Mouse (Mus musculus) liver, embryonic 12.5 days (tissue): ENCODE measurements at regions not wholly inside any gene's neighbourhood (a gene's known extent, or its start where the extent isn't known, plus 50 kb on each side); places are given as distances from the start of the nearest gene placed in this dataset.

Experiments
- ATAC-seq: fragments of 200-750 bp; cut with Nextera tagmentation; 2 replicates; pipeline ENCODE4 v1.8.0; 2017; ENCODE audit warnings: moderate number of reproducible peaks, mild to moderate bottlenecking, moderate library complexity
- H3K27ac ChIP-seq: fragments of 300-500 bp; sonication (generic); 2 replicates; pipeline ENCODE4 v1.5.1; 2016; ENCODE audit warnings: mild to moderate bottlenecking
- H3K27me3 ChIP-seq: fragments of 300-500 bp; sonication (generic); replicated peaks from 2 replicates; pipeline ENCODE4 v1.6.1; 2016; ENCODE audit warnings: mild to moderate bottlenecking, moderate library complexity
- H3K36me3 ChIP-seq: fragments of 300-500 bp; sonication (generic); 2 replicates; pipeline ENCODE4 v1.6.1; 2016; ENCODE audit warnings: mild to moderate bottlenecking, moderate library complexity
- H3K4me1 ChIP-seq: fragments of 300-500 bp; sonication (generic); 2 replicates; pipeline ENCODE4 v1.6.1; 2016
- H3K4me2 ChIP-seq: fragments of 300-500 bp; sonication (generic); 2 replicates; pipeline ENCODE4 v1.6.1; 2016; ENCODE audit warnings: mild to moderate bottlenecking, moderate library complexity
- H3K4me3 ChIP-seq: fragments of 300-500 bp; sonication (generic); 2 replicates; pipeline ENCODE4 v1.5.1; 2016; ENCODE audit warnings: mild to moderate bottlenecking, moderate library complexity
- H3K9ac ChIP-seq: fragments of 300-500 bp; sonication (generic); 2 replicates; pipeline ENCODE4 v1.6.1; 2016; ENCODE audit warnings: mild to moderate bottlenecking, moderate library complexity
- H3K9me3 ChIP-seq: fragments of 300-500 bp; sonication (generic); replicated peaks from 2 replicates; pipeline ENCODE4 v1.6.1; 2016; ENCODE audit warnings: mild to moderate bottlenecking, moderate library complexity
- WGBS: fragments of 180-500 bp; shearing (Covaris S2); methylation state at CpG from one replicate; pipeline ENCODE4 v1.1.7; 2016; ENCODE audit not compliant: insufficient replicate concordance; 5-methylcytosine and 5-hydroxymethylcytosine counted together

DNA sequence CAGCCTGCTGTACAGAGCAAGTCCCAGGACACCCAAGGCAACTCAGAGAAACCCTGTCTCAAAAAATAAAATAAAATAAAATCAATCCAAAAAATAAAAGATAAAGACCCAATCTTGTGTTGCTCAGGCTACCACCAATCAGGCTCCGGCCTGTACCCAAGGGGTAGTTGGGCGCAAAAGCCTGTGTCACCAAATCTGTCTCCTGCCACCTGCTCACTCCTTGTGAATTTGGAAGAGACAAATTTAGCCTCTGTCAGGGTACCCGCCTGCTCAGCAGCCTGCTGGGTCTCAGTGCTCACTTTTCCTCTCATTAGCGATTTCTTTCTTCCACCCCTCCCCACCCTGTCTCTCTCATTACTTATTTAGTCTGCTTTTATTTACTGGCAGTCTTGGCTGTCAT lies 54.6 kb downstream of the Sox4 start:
- no peak overlapping the region for H3K27ac ChIP-seq
- no peak overlapping the region for H3K9ac ChIP-seq
- no peaks in the 10 kb centered on the region for H3K36me3 ChIP-seq
- H3K4me2 ChIP-seq, result no peak overlapping the region
- ATAC-seq, result no peak
- no peak overlapping the region for H3K4me3 ChIP-seq
- H3K27me3 ChIP-seq, result no peaks in the 10 kb centered on the region
- no peaks in the 10 kb centered on the region for H3K9me3 ChIP-seq
- H3K4me1 ChIP-seq, result no peaks in the 10 kb centered on the region
- 67% methylated on average over 4 of the region's 4 CpGs for WGBS

DNA sequence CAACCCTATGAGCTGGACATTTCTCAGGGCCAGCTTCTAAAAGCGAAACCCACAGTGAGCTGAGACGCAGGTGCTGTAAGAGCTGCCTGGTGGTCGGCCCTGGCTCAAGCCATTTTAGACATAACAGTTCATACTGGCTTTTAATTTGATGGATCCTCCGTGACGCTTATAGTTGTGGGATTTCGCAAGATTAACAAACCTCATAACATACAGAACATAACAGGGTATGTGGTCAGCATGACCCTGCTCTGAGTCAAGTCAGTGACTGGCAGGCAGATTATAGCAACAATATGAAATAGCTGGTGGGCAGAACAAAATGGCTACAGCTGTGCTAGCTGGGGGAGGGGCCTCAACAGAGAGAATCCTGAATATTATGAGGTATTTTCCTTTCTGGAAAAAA lies 60.6 kb downstream of the Sox4 start:
- ATAC-seq, result no peak
- Histone ChIP-seq H3K9ac (no peak overlapping the region), H3K4me1 (no peaks in the 10 kb centered on the region), H3K4me3 (no peak overlapping the region), H3K27me3 (peaks cover 7% of the 10 kb centered on the region), H3K9me3 (no peaks in the 10 kb centered on the region), H3K36me3 (no peaks in the 10 kb centered on the region), H3K27ac (no peak overlapping the region), H3K4me2 (no peak overlapping the region)
- 71% methylated on average over 6 of the region's 6 CpGs for WGBS

DNA sequence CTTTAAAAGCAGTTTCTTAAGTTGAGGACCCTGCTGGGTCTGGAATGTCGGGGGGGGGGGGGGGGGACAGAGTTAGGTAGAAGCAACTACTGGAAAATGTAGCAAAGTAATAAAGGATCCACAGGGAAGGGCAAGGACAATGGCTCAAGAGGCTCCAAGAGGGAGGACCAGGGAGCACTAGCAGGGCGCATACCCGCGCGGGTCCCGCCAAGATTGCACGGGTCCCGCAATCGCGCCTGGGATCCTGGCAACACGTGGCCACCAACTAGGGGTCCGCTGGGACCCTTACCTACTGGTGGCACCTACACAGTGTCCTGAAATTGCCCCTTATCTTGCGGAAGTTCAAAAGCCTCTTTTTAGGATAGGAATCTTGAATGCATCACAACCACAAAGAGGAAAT lies 66.4 kb downstream of the Sox4 start:
- H3K4me1 ChIP-seq, result no peaks in the 10 kb centered on the region
- peaks cover 63% of the 10 kb centered on the region for H3K27me3 ChIP-seq
- no peak overlapping the region for H3K27ac ChIP-seq
- H3K4me2 ChIP-seq, result 0 out of 2 replicates have a peak overlapping the region, but pooled peaks have one; percentile 10
- no peak overlapping the region for H3K4me3 ChIP-seq
- H3K36me3 ChIP-seq, result no peaks in the 10 kb centered on the region
- no peaks in the 10 kb centered on the region for H3K9me3 ChIP-seq
- no peak overlapping the region for H3K9ac ChIP-seq
- WGBS, result 5% methylated on average over 13 of the region's 13 CpGs
- no peak for ATAC-seq

DNA sequence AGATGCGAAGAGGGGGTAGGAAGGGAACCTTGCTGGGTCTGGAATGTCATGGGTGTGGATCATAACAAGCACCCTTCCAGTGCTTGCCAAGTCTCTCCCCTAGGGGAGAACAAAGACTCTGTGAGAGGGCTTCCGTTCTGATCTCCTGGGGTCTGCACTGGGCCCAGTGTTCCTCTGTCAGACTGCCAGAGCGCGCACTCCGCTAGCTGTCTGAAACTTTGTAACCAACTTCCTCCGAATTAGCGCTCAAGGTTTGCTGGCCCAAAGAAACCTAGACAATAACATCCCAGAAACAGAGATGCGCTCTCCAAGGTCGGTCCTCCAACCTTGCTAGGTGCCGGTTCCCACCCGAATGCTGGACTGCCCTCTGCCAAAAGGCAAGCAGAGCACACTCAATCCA lies 66.8 kb downstream of the Sox4 start:
- Histone ChIP-seq H3K4me2 (0 out of 2 replicates have a peak overlapping the region, but pooled peaks have one; percentile 10), H3K27me3 (peaks cover 67% of the 10 kb centered on the region), H3K4me1 (no peaks in the 10 kb centered on the region), H3K9ac (no peak overlapping the region), H3K27ac (no peak overlapping the region), H3K9me3 (no peaks in the 10 kb centered on the region), H3K4me3 (no peak overlapping the region), H3K36me3 (no peaks in the 10 kb centered on the region)
- no peak for ATAC-seq
- 3% methylated on average over 11 of the region's 11 CpGs for WGBS

DNA sequence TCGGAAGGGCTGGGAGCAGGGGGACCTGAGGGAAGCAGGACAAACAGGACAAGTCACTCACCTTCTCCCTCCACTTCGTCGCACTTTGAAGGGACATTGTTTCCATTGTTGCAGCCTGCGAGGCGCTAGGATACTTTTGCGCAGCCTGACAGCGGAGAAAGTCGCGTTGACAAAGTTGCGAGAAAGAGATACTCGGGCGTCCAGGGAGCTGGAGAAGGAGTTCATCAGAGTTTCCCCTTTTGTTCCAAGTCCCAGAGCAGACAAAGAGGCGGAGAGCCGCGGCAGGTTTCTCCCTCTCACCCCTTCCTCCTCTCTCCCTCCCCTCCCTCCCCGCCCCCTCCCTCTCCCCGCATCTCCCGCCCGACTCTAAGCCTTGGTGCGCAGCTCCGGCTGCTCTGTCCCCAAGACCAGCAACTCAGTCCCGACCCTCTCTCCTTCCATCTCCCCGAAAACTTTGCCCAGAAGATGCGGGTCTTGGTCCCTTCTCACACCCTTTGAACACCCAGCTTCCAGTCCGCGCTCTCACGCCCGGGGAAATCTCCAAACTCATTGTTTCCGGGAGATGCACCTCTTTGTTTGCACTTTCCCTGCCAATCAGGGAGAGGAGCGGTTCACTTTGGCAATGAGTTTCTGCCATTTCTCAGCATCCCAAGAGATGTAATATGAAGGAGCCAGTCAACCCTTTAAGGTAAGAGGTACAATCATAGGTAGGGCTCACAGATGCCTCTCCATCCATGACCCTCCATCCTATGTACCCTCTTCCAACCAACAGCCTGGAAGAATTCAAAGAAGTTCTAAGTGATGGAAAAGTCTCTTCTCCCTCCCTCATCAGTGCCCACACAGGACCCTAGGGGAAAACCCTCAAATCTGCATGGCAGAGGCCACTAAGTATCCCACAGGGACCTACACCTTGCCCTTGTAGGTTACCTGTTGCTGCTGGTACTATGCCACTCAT lies 68.2 kb downstream of the Sox4 start:
- Histone ChIP-seq H3K27ac (no peak overlapping the region), H3K4me2 (peak overlapping the region; percentile 53), H3K9ac (no peak overlapping the region), H3K27me3 (peaks cover 67% of the 10 kb centered on the region), H3K4me1 (no peaks in the 10 kb centered on the region), H3K4me3 (peak overlapping the region; percentile 38), H3K9me3 (no peaks in the 10 kb centered on the region), H3K36me3 (no peaks in the 10 kb centered on the region)
- WGBS, result under 1% methylated on average over 30 of the region's 30 CpGs
- no peak for ATAC-seq

DNA sequence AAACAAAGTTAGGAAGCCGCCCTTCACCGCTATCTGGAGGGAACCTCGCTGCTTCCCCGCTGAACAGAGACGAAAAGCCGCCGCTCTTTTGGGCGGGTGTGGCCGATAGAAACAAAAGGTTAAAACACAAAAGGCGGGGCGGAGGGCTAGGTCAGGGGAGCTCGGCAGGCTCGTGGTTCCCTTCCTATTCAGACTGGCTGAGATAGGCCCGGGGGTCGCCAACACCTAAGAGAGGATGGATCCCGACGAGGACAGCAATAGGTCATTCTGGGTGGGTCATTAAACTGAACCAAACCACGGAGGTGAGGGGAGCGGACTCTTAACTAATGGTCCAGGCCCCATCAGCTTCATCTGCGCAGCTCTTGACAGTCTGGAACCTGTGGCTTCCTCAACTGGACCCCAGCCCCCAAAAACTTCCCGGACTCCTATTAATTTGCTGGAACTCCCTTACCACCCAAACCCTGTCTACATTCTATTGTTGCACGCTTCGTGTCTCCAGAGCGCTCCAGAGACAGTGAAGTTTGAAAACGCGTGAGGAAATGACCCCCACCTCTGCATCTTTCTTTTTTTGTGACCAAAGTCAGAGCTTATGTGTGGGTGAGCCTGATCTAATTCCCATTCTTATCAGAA lies 69.2 kb downstream of the Sox4 start:
- H3K36me3 ChIP-seq, result no peaks in the 10 kb centered on the region

DNA sequence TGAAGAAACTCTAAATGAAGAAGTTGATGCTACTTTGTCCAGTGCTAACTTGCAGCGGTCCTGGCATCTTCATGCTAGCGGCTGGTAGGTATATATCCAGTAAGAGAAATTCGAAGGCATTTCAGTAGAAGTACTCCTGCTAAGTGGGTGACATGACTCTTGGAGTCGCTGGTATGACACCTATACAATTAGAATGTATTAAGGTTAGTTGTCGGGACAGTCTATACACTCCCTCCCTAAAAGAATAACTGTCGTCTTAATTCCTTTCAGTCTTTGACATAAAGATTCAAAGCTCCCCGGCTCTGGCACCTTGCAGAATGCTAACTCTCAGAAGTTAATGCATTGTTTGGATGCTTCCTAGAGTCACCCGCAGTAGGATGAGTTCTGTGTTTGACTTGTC lies 70.1 kb downstream of the Sox4 start:
- Histone ChIP-seq H3K9me3 (no peaks in the 10 kb centered on the region), H3K27ac (no peak overlapping the region), H3K36me3 (no peaks in the 10 kb centered on the region), H3K9ac (no peak overlapping the region), H3K27me3 (peaks cover 67% of the 10 kb centered on the region), H3K4me3 (no peak overlapping the region), H3K4me2 (no peak overlapping the region), H3K4me1 (no peaks in the 10 kb centered on the region)
- WGBS, result 45% methylated on average over 8 of the region's 8 CpGs
- no peak for ATAC-seq

More for the DNA sequence above, 69.2 kb downstream of the Sox4 start:
- H3K4me2 ChIP-seq, result peak overlapping the region; percentile 53
- no peaks in the 10 kb centered on the region for H3K4me1 ChIP-seq
- 2% methylated on average over 26 of the region's 26 CpGs for WGBS
- no peak for ATAC-seq
- no peak overlapping the region for H3K27ac ChIP-seq
- no peak overlapping the region for H3K9ac ChIP-seq
- peaks cover 67% of the 10 kb centered on the region for H3K27me3 ChIP-seq
- H3K4me3 ChIP-seq, result peak overlapping the region; percentile 38
- H3K9me3 ChIP-seq, result no peaks in the 10 kb centered on the region

DNA sequence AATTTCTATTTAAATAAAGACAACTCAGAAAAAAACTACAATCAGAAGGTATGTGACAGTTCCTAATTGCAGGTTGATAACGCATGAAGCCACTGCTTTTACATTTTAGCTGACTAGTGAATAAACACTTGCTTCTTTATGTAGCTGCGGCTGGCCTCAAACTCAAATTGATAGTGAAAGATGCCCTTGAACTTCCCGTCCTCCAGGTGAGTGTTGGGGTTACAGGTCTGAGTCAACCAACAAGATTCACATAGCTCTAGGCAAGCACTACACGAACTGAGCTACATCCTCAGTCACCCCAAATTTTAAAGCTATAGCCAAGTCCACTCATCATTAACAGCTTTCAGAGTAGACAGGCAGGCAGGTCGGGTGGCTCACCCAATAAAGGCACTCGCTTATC lies 72.6 kb downstream of the Sox4 start:
- ATAC-seq, result no peak
- Histone ChIP-seq H3K4me1 (no peaks in the 10 kb centered on the region), H3K9ac (no peak overlapping the region), H3K27ac (no peak overlapping the region), H3K4me2 (no peak overlapping the region), H3K36me3 (no peaks in the 10 kb centered on the region), H3K4me3 (no peak overlapping the region), H3K27me3 (peaks cover 44% of the 10 kb centered on the region), H3K9me3 (no peaks in the 10 kb centered on the region)
- WGBS, result 59% methylated on average over 6 of the region's 6 CpGs

DNA sequence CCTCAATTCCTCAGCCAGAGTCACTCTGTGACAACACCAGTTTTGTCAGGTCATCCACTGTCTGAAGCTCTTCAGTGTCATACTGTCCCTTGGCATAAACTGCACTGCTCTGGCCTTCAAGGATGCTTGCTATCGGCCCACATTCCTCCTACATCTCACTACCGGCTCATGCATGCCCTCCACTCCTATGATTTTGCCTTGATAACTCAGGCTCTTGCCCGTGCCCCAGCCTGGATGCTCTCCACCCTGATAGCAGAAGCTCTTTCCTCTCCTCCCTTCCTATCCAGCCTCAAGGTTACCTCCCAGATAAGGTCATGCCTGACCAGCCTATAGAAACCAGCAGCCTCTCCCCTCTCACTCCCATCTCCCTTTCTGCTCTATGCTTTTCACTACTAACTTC lies 74.8 kb downstream of the Sox4 start:
- Histone ChIP-seq H3K4me3 (no peak overlapping the region), H3K9me3 (no peaks in the 10 kb centered on the region), H3K36me3 (no peaks in the 10 kb centered on the region), H3K4me2 (no peak overlapping the region), H3K27me3 (peaks cover 22% of the 10 kb centered on the region), H3K27ac (no peak overlapping the region), H3K4me1 (no peaks in the 10 kb centered on the region), H3K9ac (no peak overlapping the region)
- WGBS, result 29% methylated on average over 3 of the region's 3 CpGs
- ATAC-seq, result no peak

DNA sequence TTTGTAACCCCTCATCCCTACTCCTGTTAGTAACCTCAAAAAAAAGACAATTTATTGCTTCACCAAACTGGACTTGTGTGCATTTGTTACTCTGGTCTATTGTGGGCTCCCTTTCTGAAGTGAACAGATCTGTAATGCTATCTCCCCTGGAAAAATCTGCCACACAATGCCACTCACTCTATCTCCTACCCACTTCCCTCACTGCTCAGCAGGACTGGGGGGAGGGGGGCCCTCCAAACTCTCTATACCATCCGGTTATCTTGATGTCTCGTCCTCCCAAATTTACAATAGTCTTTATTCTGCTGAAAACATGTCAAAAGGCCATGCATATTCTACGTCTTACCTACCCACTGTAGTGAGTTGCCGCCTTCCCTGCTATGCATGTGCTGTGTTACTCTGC lies 76.7 kb downstream of the Sox4 start:
- Histone ChIP-seq H3K27me3 (peaks cover 5% of the 10 kb centered on the region), H3K4me3 (no peak overlapping the region), H3K36me3 (no peaks in the 10 kb centered on the region), H3K4me1 (no peaks in the 10 kb centered on the region), H3K9ac (no peak overlapping the region), H3K9me3 (no peaks in the 10 kb centered on the region), H3K4me2 (no peak overlapping the region), H3K27ac (no peak overlapping the region)
- WGBS, result 46% methylated on average over 4 of the region's 4 CpGs
- ATAC-seq, result no peak

DNA sequence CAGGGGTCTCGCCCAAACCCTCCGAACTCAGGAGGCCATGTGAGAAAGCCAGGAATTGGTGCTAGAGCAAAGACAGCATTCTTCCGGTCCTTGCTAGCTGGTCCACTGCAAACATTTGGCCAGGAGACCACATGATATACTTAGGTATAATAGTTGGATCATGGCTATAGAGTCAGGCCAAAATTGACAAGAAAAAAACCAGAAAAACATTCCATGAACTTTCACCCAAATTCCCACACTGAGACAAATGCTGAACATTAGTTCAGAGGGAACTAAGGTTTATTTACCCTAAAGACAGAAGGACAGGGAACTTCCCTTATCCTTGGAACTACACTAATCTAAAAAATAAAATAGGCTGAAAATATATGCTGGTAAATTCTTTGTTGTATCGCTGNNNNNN lies 82.8 kb downstream of the Sox4 start:
- H3K27me3 ChIP-seq, result no peaks in the 10 kb centered on the region
- H3K4me2 ChIP-seq, result no peak overlapping the region
- H3K36me3 ChIP-seq, result no peaks in the 10 kb centered on the region
- H3K4me3 ChIP-seq, result no peak overlapping the region
- H3K9me3 ChIP-seq, result no peaks in the 10 kb centered on the region
- H3K27ac ChIP-seq, result no peak overlapping the region
- no peak for ATAC-seq
- no peak overlapping the region for H3K9ac ChIP-seq
- 84% methylated on average over 4 of the region's 4 CpGs for WGBS
- H3K4me1 ChIP-seq, result no peaks in the 10 kb centered on the region

DNA sequence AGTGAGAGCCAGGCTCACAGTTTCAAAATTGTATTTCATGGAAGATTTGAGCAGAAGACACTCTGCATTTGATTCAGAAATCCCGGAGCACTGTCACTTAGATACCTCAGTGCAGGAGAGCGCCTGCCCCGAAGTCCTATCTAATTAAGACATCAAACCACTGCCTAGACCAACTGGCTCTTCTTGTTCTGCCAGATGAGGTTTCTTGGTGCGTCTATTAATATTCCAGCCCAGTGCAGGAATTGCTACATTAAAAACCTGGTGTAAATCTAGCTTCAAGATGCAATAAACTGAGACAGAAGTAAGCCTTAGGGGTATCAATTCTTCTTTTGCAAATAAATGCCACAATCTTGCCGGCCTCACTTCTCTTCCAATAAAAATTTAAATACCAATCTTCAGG lies 86.3 kb downstream of the Sox4 start:
- H3K4me3 ChIP-seq, result no peak overlapping the region
- WGBS, result 68% methylated on average over 5 of the region's 5 CpGs
- H3K27ac ChIP-seq, result no peak overlapping the region
- H3K27me3 ChIP-seq, result no peaks in the 10 kb centered on the region
- ATAC-seq, result no peak
- no peaks in the 10 kb centered on the region for H3K36me3 ChIP-seq
- no peaks in the 10 kb centered on the region for H3K4me1 ChIP-seq
- no peak overlapping the region for H3K4me2 ChIP-seq
- H3K9me3 ChIP-seq, result no peaks in the 10 kb centered on the region
- no peak overlapping the region for H3K9ac ChIP-seq
